Mouse (Mus musculus) heart, adult 8-10 months (tissue): ENCODE measurements around the gene Gm28778. TPM values are rescaled to one million over a fixed set of nuclear protein-coding genes. Genes with fewer than 3 reads are reported as not detected.

Source experiments
- total RNA-seq, 4 experiments: library from RNA; stranded (reverse); gene quantifications; 2 replicates each; pipeline ENCODE4 v1.2.4; 2022

Gene Gm28778
- total RNA-seq, 4 experiments from 2014 or later, result 0.37 to 5.1 (median 1.0) TPM

Other genes with a start within 250 kb of the Gm28778 start
- 1 to 10 TPM in 2 of 4 experiments, under 1 TPM in 2; 0.14 to 1.1 (median 0.64) TPM for gene Mstn, start 235.5 kb upstream of the Gm28778 start, total RNA-seq
- gene 1700019A02Rik, start 109.5 kb upstream of the Gm28778 start, total RNA-seq, result not detected
- gene Pms1, start 93 bp upstream of the Gm28778 start, total RNA-seq, result 10 to 100 TPM; 10.8 to 16.2 (median 13.2) TPM
- 10 to 100 TPM; 11.6 to 16.9 (median 16.3) TPM for gene Ormdl1, start within 50 bp of the Gm28778 start, total RNA-seq
- 10 to 100 TPM; 51.9 to 59.8 (median 57.0) TPM for gene Osgepl1, start 16.5 kb downstream of the Gm28778 start, total RNA-seq
- 1 to 10 TPM in 3 of 4 experiments, not detected in 1; 1.3 to 9.5 (median 3.5) TPM for gene Asdurf, start 55.5 kb downstream of the Gm28778 start, total RNA-seq
- gene Gm28551, start 55.6 kb downstream of the Gm28778 start, total RNA-seq, result under 1 TPM in 1 of 4 experiments, not detected in 3; 0.25 TPM
- 10 to 100 TPM; 52.9 to 61.2 (median 57.3) TPM for gene Asnsd1, start 55.6 kb downstream of the Gm28778 start, total RNA-seq